Mouse (Mus musculus): ENCODE results near the gene Sema3f. TPM values are rescaled to one million over a fixed set of nuclear protein-coding genes. Genes with fewer than 3 reads are reported as not detected.

Gene Sema3f
- polyA plus RNA-seq, 1 experiment from 2014 or later, result 14.9 TPM

DNA sequence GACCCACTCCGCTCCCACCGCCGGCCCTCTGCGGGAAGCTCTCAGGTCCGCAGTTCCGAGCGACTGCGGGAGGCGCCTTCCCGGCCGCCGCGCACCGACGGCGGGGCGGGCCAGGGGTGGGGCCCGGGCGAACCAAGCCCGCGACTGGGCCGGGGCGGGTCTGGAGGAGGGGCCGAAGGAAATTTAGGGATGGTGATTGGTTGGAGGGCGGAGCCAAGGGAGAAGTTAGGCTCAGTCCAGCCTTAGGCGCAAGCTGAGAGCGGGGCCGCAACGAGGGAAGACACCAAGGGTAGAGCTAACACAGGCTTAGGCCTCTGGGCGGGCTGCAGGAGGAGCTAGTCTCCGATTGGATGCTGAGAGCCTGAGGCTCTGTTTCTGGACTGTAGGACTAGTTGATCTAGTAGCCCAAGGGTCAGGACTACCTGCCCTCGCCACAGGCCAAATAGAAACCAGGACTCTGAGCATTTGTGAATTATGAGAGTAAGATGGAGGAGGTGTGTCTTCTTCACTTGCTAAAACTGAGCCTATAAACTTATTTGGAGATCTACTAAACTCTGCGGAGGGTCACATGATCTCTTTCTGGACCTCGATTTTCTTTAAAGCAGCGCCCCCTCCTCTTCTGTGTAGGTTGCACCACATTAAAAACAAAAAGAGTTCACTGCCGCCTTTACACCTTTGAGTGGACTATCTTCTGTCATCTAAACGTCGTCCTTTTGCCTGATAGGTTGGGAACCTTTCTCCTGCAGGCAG lies 74.8 kb downstream of the Sema3f start, which contains the start of gene Gnai2:
Gene Gnai2, minus strand, starts transcription at position 89 of the 750 bp plus-strand sequence.
- Histone ChIP-seq H3K27ac (ENCODE audit: low read length) (peak within 1 kb of the TSS; percentile 88), H3K36me3 (ENCODE audit: control insufficient read depth, insufficient read depth) (no peaks in the 10 kb centered on the region), H3K4me1 (replicated peaks; ENCODE audit: control insufficient read depth, insufficient read depth, low read length) (peaks cover 50% of the 10 kb centered on the region), H3K4me3 (replicated peaks; ENCODE audit: low read length) (peak within 1 kb of the TSS; percentile 84), H3K27me3 (replicated peaks; ENCODE audit: control insufficient read depth, insufficient read depth, low read length) (no peaks in the 10 kb centered on the region), H3K9ac (replicated peaks; ENCODE audit: low read depth, low read length) (peak within 1 kb of the TSS; percentile 88), H3K4me2 (ENCODE audit: low read length) (peak within 1 kb of the TSS; percentile 99), H3K9me3 (ENCODE audit: control insufficient read depth, low read length) (no peaks in the 10 kb centered on the region)
- ATAC-seq, result peak; percentile 93
- 6% methylated on average over 38 of the region's 38 CpGs for WGBS

- Histone ChIP-seq H3K27me3 (replicated peaks; ENCODE audit: control insufficient read depth, insufficient read depth, low read length) (no peaks in the 10 kb centered on the region), H3K9ac (replicated peaks; ENCODE audit: low read depth, low read length) (peak overlapping the region; percentile 88), H3K4me2 (ENCODE audit: low read length) (peak overlapping the region; percentile 99), H3K4me1 (replicated peaks; ENCODE audit: control insufficient read depth, insufficient read depth, low read length) (peaks cover 58% of the 10 kb centered on the region), H3K36me3 (ENCODE audit: control insufficient read depth, insufficient read depth) (no peaks in the 10 kb centered on the region), H3K9me3 (ENCODE audit: control insufficient read depth, low read length) (no peaks in the 10 kb centered on the region), H3K27ac (ENCODE audit: low read length) (peak overlapping the region; percentile 88), H3K4me3 (replicated peaks; ENCODE audit: low read length) (peak overlapping the region; percentile 84)
- WGBS, result under 1% methylated on average over 35 of the region's 35 CpGs
- no peak for ATAC-seq
Measured at GRCm38 (mm10) chr9:107634406-107635278, 75.6 kb downstream of the Sema3f start.

GRCm38 (mm10) chr9:107633661-107634405 lies 76.4 kb downstream of the Sema3f start:
- 2% methylated on average over 15 of the region's 15 CpGs for WGBS
- no peaks in the 10 kb centered on the region for H3K9me3 ChIP-seq (ENCODE audit: control insufficient read depth, low read length)
- H3K4me1 ChIP-seq (replicated peaks; ENCODE audit: control insufficient read depth, insufficient read depth, low read length), result peaks cover 66% of the 10 kb centered on the region
- no peak for ATAC-seq
- H3K27me3 ChIP-seq (replicated peaks; ENCODE audit: control insufficient read depth, insufficient read depth, low read length), result no peaks in the 10 kb centered on the region
- peak overlapping the region; percentile 88 for H3K27ac ChIP-seq (ENCODE audit: low read length)
- peak overlapping the region; percentile 99 for H3K4me2 ChIP-seq (ENCODE audit: low read length)
- peak overlapping the region; percentile 88 for H3K9ac ChIP-seq (replicated peaks; ENCODE audit: low read depth, low read length)
- H3K36me3 ChIP-seq (ENCODE audit: control insufficient read depth, insufficient read depth), result no peaks in the 10 kb centered on the region
- H3K4me3 ChIP-seq (replicated peaks; ENCODE audit: low read length), result peak overlapping the region; percentile 84

DNA sequence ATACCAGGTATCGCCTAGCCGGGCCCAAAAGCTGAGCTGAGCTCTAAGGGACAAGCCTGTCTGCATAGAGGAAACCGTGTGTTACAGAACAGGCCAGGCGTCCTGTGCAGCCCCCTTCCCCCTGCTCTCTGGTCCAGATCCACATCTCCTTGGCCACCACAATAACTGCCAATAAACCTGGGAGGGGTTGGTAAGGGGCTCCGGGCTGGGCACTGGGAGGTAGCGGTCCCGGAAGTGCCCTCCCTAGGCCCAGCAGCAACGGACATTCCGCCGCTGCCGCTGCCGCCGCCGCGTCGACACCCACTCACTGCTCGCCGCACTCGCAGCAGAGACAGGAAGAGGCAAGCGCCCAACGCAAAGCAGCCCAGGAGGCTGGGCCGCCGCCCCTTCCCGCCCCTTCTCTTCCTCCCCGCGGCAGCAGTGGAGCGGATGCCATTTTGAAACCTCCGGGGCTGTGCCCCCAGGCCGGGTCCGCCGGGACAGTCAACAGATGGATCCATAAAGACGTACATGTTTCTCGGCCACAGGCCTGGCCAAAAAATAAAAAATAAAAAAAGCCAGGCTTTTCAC lies 77.1 kb downstream of the Sema3f start:
- H3K27ac ChIP-seq (ENCODE audit: low read length), result peak overlapping the region; percentile 88
- peak overlapping the region; percentile 84 for H3K4me3 ChIP-seq (replicated peaks; ENCODE audit: low read length)
- H3K4me1 ChIP-seq (replicated peaks; ENCODE audit: control insufficient read depth, insufficient read depth, low read length), result peaks cover 72% of the 10 kb centered on the region
- H3K27me3 ChIP-seq (replicated peaks; ENCODE audit: control insufficient read depth, insufficient read depth, low read length), result no peaks in the 10 kb centered on the region
- no peaks in the 10 kb centered on the region for H3K36me3 ChIP-seq (ENCODE audit: control insufficient read depth, insufficient read depth)
- H3K9me3 ChIP-seq (ENCODE audit: control insufficient read depth, low read length), result no peaks in the 10 kb centered on the region
- under 1% methylated on average over 33 of the region's 33 CpGs for WGBS
- H3K9ac ChIP-seq (replicated peaks; ENCODE audit: low read depth, low read length), result peak overlapping the region; percentile 88
- peak overlapping the region; percentile 99 for H3K4me2 ChIP-seq (ENCODE audit: low read length)
- ATAC-seq, result peak; percentile 34

GRCm38 (mm10) chr9:107632478-107632877 lies 77.8 kb downstream of the Sema3f start:
- peak overlapping the region; percentile 99 for H3K4me2 ChIP-seq (ENCODE audit: low read length)
- no peaks in the 10 kb centered on the region for H3K27me3 ChIP-seq (replicated peaks; ENCODE audit: control insufficient read depth, insufficient read depth, low read length)
- peak overlapping the region; percentile 84 for H3K4me3 ChIP-seq (replicated peaks; ENCODE audit: low read length)
- no peaks in the 10 kb centered on the region for H3K9me3 ChIP-seq (ENCODE audit: control insufficient read depth, low read length)
- H3K9ac ChIP-seq (replicated peaks; ENCODE audit: low read depth, low read length), result peak overlapping the region; percentile 88
- WGBS, result 9% methylated on average over 6 of the region's 6 CpGs
- peak overlapping the region; percentile 88 for H3K27ac ChIP-seq (ENCODE audit: low read length)
- peaks cover 79% of the 10 kb centered on the region for H3K4me1 ChIP-seq (replicated peaks; ENCODE audit: control insufficient read depth, insufficient read depth, low read length)
- no peaks in the 10 kb centered on the region for H3K36me3 ChIP-seq (ENCODE audit: control insufficient read depth, insufficient read depth)
- ATAC-seq, result no peak

DNA sequence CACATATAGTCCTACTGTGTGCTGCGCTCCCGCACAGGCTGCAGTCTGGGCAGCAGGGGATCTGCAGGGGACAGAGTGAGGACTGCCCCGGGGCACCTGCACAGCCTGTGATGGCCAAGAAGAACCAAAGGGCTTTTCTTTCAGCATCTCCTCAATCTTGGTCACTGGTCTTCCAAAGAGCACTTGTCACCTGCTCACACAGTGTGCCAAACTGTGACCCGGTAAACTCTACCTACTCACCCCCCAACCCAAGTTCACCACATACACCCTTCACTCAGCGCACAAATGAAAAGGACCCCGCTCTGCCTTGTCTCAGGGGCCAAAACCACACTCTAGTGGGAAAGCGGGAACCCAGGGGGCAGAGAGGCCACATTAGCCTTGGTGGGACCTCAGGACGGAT lies 78.4 kb downstream of the Sema3f start:
- H3K4me2 ChIP-seq (ENCODE audit: low read length), result peak overlapping the region; percentile 99
- ATAC-seq, result no peak
- H3K9ac ChIP-seq (replicated peaks; ENCODE audit: low read depth, low read length), result peak overlapping the region; percentile 88; the same call in 1 of the 2 replicates
- H3K4me3 ChIP-seq (replicated peaks; ENCODE audit: low read length), result 0 out of 2 replicates have a peak overlapping the region, but pooled peaks have one; percentile 6
- H3K9me3 ChIP-seq (ENCODE audit: control insufficient read depth, low read length), result no peaks in the 10 kb centered on the region
- H3K4me1 ChIP-seq (replicated peaks; ENCODE audit: control insufficient read depth, insufficient read depth, low read length), result peaks cover 79% of the 10 kb centered on the region
- 45% methylated on average over 8 of the region's 8 CpGs for WGBS
- H3K27me3 ChIP-seq (replicated peaks; ENCODE audit: control insufficient read depth, insufficient read depth, low read length), result no peaks in the 10 kb centered on the region
- H3K27ac ChIP-seq (ENCODE audit: low read length), result peak overlapping the region; percentile 88
- no peaks in the 10 kb centered on the region for H3K36me3 ChIP-seq (ENCODE audit: control insufficient read depth, insufficient read depth)

Other genes with a start within 250 kb of the Sema3f start
- 41.9 and 44.5 TPM in 2 replicates for gene Tmem115, start 176.5 kb downstream of the Sema3f start, polyA plus RNA-seq (2015; fragmentation: Nextera tagmentation; extraction: Ambion mirVana)
- gene Cyb561d2, start 168.3 kb downstream of the Sema3f start, polyA plus RNA-seq (2015; fragmentation: Nextera tagmentation; extraction: Ambion mirVana), result 35.7 and 38.5 TPM in 2 replicates
- gene Nprl2, start 168.2 kb downstream of the Sema3f start, polyA plus RNA-seq (2015; fragmentation: Nextera tagmentation; extraction: Ambion mirVana), result 88.4 and 89.8 TPM in 2 replicates
- gene Zmynd10, start 163.2 kb downstream of the Sema3f start, polyA plus RNA-seq (2015; fragmentation: Nextera tagmentation; extraction: Ambion mirVana), result 2.2 and 3.2 TPM in 2 replicates
- gene Rassf1, start 158.9 kb downstream of the Sema3f start, polyA plus RNA-seq (2015; fragmentation: Nextera tagmentation; extraction: Ambion mirVana), result 43.4 and 45.4 TPM in 2 replicates
- gene Tusc2, start 147.2 kb downstream of the Sema3f start, polyA plus RNA-seq (2015; fragmentation: Nextera tagmentation; extraction: Ambion mirVana), result 93.2 and 98.5 TPM in 2 replicates
- 69.7 and 74.5 TPM in 2 replicates for gene Hyal2, start 142.5 kb downstream of the Sema3f start, polyA plus RNA-seq (2015; fragmentation: Nextera tagmentation; extraction: Ambion mirVana)
- gene Hyal1, start 133.5 kb downstream of the Sema3f start, polyA plus RNA-seq (2015; fragmentation: Nextera tagmentation; extraction: Ambion mirVana), result 6.9 and 7.2 TPM in 2 replicates
- gene Naa80, start 131.6 kb downstream of the Sema3f start, polyA plus RNA-seq (2015; fragmentation: Nextera tagmentation; extraction: Ambion mirVana), result 16.2 and 16.9 TPM in 2 replicates
- 1.4 TPM in 2 replicates for gene Hyal3, start 129.7 kb downstream of the Sema3f start, polyA plus RNA-seq (2015; fragmentation: Nextera tagmentation; extraction: Ambion mirVana)
- gene Ifrd2, start 122.8 kb downstream of the Sema3f start, polyA plus RNA-seq (2015; fragmentation: Nextera tagmentation; extraction: Ambion mirVana), result 14.4 and 16.8 TPM in 2 replicates
- 2.3 and 3.0 TPM in 2 replicates for gene Sema3b, start 101.2 kb downstream of the Sema3f start, polyA plus RNA-seq (2015; fragmentation: Nextera tagmentation; extraction: Ambion mirVana)
- 299 and 316 TPM in 2 replicates for gene Gnai2, start 75.1 kb downstream of the Sema3f start, polyA plus RNA-seq (2015; fragmentation: Nextera tagmentation; extraction: Ambion mirVana)
- 30.4 and 32.6 TPM in 2 replicates for gene Slc38a3, start 40.9 kb downstream of the Sema3f start, polyA plus RNA-seq (2015; fragmentation: Nextera tagmentation; extraction: Ambion mirVana)
- gene Gnat1, start 30.8 kb downstream of the Sema3f start, polyA plus RNA-seq (2015; fragmentation: Nextera tagmentation; extraction: Ambion mirVana), result 1.2 and 1.4 TPM in 2 replicates
- 294 and 303 TPM in 2 replicates for gene Rbm5, start 60.5 kb upstream of the Sema3f start, polyA plus RNA-seq (2015; fragmentation: Nextera tagmentation; extraction: Ambion mirVana)
- 115 and 140 TPM in 2 replicates for gene Rbm6, start 162.8 kb upstream of the Sema3f start, polyA plus RNA-seq (2015; fragmentation: Nextera tagmentation; extraction: Ambion mirVana)
- gene Mon1a, start 177.7 kb upstream of the Sema3f start, polyA plus RNA-seq (2015; fragmentation: Nextera tagmentation; extraction: Ambion mirVana), result 24.8 and 25.2 TPM in 2 replicates
- 0.91 and 1.3 TPM in 2 replicates for gene Mst1r, start 196.4 kb upstream of the Sema3f start, polyA plus RNA-seq (2015; fragmentation: Nextera tagmentation; extraction: Ambion mirVana)
- gene Actl11, start 218.0 kb upstream of the Sema3f start, polyA plus RNA-seq (2015; fragmentation: Nextera tagmentation; extraction: Ambion mirVana), result not detected in 2 replicates
- gene Camkv, start 225.2 kb upstream of the Sema3f start, polyA plus RNA-seq (2015; fragmentation: Nextera tagmentation; extraction: Ambion mirVana), result 117 and 140 TPM in 2 replicates
- gene Traip, start 239.7 kb upstream of the Sema3f start, polyA plus RNA-seq (2015; fragmentation: Nextera tagmentation; extraction: Ambion mirVana), result 14.2 and 17.1 TPM in 2 replicates